Mouse (Mus musculus) gonadal fat pad, adult 2 months (tissue): ENCODE results near the gene Prss33. TPM values are rescaled to one million over a fixed set of nuclear protein-coding genes. Genes with fewer than 3 reads are reported as not detected.
A peak's percentile ranks its signal among the peaks of the same experiment; 100 is the strongest.

ENCODE experiments used
- DNase-seq: peaks from one replicate; pipeline ENCODE4 v3.0.0-alpha.2; 2012; ENCODE audit warnings: low read depth
- polyA plus RNA-seq: library from polyadenylated mRNA; depleted of rRNA; stranded (reverse); fragments of >200 nt; gene quantifications from 2 replicates; pipeline ENCODE4 v1.2.3, GENCODE M21; 2012

Prss33 gene
- polyA plus RNA-seq, 1 experiment, result 3.5 TPM

DNA sequence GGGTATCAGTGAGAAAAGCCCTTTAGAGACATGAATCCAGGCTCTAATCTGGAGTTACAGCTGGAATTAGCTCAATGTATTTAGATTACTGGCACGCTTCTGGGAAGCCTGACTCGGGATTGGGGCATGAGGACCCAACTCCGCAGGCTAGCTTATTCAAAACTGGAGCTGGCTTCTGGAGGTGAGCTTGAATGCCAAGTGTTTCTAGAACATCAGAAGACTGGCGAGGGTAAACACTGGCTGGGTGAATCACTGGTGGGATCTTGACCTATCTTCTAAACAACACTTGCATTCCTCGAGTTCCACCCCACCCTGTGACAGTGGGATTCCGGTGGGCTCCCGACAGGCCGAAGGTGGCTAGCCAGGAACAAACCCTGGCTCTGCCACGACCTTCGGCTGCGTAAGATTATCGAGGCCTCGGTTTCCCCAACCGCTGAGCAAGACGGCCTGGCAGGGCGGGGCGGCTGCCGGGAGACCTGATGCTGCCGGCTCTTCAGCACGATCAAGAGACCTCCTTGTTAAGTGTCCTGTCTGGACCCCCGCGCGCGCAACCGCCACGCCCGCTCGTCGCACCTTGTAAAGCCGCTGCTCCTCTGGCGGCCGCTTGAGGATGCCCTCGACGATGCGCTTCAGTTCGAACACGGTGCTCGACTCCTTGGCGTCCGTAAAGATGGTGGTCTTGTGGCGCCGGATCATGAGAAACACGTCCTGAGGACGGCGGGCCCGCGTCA is 7.4 kb downstream of the Prss33 start:
- DNase-seq, result no peak

DNA sequence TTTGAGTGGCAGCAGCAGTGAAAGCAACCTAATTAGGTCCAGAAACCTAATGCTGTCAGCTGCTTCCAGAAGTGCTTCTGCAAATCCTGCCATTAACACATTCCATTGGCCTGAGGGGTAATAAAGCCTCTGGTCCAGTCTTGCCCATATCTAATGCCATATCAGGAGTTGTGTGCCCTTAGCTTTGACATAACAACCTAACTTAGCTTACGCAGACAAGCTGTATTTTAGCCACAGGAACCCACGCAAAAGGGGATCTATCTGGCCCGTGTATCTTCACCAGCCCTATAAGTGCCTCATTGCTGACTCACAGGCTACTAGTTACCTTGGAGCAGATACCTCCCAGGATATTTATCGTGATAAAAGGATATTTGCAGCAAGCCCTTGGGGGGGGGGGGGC is 10.3 kb downstream of the Prss33 start:
- DNase-seq, result no peak

DNA sequence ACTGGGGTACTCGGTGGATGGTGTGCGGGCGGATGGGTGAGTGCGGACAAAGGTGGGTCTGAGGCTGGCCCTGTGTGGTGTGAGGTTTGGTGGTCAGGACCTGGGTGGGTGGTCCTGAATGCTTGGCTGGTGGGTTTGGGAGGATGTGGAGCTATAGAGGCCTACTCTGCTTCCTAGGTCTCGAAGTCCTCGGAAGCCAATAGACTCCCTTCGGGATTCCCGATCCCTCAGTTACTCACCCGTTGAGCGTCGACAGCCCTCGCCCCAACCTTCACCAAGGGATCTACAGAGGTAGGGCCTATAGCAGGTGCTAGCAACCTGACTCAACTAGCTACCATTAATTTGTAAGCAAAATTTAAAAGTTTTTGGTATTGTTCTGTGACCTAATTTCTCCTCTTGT is 12.2 kb downstream of the Prss33 start:
- no peak for DNase-seq

DNA sequence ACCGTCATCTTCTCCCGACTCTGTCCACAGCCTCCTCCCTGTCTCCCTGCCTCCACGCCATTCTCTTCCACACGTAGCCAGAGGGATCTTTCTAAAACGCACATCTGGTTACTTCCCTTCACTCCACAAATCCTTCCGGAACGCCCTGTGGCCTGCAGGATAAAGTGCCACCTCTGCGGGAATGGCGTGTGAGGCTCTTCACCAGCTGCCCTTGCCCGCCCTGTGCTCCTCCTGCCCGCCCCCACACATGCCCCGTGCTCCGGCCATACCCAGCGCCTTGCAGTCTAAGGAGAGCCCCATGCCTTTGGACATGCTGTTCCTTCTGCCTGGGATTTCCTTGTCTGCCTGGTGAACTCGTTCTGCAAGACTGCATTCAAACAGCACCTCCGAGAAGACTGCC is 12.8 kb downstream of the Prss33 start:
- no peak for DNase-seq

DNA sequence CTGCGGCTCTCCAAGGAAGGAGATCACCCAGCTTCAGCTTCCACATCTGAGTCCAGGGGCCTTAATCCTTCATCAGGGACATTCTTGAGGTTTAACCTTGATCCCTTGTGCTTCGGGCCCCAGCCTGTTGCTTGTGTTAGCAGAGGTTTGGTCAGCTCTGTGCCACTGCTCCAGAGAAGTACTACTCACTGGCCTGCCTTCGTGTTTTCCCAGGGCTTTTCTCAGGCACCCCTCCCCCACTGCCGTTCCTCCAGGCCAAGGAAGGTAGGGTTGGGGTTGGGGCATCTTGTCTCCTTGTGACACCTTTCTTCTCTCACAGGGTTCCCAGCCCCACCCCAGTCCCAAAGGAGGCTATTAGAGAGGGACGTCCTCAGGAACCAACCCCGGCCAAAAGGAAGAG is 13.8 kb downstream of the Prss33 start:
- no peak for DNase-seq

DNA sequence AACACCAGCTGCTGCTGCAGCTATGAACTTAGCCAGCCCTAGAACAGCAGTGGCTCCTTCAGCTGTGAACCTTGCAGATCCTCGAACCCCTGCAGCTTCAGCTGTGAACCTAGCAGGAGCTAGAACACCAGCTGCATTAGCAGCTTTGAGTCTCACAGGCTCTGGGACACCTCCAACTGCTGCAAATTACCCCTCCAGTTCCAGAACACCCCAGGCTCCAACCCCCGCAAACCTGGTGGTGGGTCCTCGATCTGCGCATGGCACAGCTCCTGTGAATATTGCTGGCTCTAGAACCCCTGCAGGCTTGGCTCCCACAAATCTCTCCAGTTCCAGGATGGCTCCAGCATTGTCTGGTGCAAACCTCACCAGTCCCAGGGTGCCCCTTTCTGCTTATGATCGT is 15.1 kb downstream of the Prss33 start:
- DNase-seq, result no peak

DNA sequence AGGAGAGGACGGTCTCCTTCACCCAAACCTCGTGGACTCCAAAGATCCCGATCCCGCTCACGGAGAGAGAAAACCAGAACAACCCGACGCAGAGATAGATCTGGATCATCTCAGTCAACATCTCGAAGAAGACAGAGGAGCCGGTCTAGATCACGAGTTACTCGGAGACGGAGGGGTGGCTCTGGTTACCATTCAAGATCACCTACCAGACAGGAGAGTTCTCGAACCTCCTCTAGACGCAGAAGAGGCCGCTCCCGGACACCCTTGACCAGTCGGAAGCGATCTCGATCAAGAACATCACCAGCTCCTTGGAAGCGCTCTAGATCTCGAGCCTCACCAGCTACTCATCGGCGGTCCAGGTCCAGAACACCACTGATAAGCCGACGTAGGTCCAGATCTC is 16.6 kb downstream of the Prss33 start:
- DNase-seq, result no peak

DNA sequence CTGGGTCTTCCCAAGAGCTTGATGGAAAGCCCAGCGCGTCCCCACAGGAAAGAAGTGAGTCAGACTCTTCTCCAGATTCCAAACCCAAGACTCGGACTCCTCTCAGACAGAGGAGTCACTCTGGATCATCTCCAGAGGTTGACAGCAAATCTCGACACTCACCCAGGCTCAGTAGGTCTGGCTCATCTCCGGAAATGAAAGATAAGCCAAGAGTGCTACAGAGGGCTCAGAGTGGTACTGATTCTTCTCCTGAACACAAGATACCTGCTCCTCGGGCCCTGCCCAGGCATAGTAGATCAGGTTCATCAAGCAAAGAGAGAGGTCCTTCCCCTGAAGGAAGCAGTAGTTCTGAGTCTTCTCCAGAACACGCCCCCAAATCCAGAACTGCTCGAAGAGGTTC is 17.3 kb downstream of the Prss33 start:
- DNase-seq, result no peak

DNA sequence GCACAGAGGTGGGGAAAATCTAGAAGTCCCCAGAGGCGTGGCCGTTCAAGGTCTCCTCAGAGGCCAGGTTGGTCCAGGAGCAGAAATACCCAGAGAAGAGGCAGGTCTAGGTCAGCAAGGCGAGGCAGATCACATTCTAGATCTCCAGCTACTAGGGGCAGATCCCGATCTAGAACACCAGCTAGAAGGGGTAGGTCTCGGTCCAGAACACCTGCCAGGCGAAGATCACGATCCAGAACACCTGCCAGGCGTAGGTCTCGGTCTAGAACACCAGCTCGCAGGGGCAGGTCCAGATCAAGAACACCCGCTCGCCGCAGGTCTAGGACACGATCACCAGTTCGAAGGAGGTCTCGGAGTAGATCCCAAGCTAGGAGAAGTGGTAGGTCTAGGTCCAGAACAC is 20.2 kb downstream of the Prss33 start:
- no peak for DNase-seq

DNA sequence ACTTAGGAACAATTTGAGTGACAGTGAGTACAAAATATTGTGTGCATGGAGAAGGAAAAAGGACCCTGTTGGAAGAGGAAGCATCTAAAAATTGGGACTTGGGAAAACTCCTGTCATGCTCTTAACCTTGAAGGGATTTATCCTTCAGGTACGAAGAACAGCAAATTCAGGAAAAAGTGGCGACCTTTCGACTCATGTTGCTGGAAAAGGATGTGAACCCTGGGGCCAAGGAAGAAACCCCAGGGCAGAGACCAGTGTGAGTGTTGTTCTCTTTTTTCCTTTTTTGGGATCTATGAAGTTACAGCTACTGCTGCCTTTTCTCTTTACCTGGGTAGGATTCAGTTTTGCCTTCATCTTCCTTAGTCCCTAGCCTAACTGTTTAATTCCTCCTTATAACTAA is 27.9 kb downstream of the Prss33 start:
- DNase-seq, result no peak

DNA sequence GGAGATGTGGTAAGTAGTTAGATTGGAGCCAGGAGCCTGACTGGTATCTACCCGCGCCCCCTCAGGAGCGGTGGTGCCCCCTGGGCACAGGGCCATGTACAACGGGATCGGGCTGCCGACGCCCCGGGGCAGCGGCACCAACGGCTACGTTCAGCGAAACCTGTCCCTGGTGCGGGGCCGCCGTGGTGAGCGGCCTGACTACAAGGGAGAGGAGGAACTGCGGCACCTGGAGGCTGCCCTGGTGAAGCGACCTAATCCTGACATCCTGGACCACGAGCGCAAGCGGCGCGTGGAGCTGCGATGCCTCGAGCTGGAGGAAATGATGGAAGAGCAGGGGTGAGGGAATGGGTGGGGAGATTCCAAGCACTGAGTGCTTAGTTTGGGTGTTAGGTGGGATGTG is 29.0 kb downstream of the Prss33 start:
- DNase-seq, result no peak

DNA sequence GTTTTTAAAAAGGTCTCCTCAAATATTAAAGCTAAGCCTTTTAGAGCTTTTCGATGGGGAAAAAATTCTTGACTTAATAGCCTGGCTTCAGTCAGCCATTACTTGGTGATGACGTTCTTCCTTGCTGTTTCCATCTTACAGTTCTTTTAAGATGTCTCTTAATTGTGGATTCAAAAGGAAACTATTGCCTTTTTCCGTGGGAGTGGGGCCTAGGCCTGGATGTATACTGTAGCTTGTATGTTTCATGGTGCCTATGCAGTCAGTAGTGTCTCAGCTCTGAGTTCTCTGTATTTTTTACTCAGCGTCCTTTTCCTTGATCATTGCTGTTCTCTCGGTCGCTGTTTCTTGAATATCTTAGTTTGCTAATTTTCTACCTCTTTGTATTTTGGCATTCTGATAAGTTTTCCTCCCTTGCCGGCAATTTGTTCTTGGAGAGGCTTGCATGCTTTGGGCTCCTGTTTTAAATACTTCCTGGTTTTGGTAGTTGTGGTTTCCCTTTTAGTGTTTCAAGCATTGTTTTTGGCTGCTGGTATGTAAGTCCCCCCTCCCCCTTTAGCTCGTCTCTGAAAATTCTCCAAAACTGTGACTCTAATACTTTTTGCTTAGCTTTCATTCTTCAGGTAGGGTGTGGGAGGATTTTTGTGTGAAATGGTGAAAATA is 31.3 kb downstream of the Prss33 start:
- no peak for DNase-seq

DNA sequence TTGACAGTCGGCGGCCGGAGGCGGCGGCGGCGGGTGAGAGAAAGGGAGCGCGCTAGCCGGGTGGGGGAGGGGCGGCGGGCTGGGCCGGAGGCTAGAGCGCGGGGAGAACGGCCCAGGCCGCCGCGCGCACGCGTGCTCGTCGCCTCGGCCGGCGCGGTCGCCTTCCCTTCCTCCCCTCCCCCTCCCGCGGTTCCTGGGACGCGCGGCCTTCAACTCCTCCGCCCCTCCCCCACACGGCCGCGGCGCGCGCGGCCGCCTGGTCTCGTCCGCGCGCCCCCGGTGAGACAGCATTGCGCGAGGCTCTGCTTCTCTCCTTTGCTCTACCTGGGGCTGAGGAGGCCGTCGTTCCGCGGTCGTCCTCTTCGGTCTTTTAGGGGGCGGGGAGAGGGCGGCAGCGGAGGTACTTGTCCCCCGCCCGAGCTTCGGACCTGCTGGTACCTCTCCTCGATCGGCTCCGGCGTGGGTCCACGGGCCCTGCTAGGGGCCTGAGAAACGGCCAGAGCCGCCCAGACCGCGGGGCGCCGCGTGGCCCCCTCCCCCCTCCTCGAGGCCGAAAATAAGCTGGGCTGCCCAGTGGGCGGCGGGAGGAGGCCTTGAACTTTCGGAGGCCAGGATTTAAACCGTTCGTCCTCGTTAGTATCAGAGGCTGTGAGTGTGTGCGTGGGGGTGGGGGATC is 32.4 kb downstream of the Prss33 start:
- no peak for DNase-seq

DNA sequence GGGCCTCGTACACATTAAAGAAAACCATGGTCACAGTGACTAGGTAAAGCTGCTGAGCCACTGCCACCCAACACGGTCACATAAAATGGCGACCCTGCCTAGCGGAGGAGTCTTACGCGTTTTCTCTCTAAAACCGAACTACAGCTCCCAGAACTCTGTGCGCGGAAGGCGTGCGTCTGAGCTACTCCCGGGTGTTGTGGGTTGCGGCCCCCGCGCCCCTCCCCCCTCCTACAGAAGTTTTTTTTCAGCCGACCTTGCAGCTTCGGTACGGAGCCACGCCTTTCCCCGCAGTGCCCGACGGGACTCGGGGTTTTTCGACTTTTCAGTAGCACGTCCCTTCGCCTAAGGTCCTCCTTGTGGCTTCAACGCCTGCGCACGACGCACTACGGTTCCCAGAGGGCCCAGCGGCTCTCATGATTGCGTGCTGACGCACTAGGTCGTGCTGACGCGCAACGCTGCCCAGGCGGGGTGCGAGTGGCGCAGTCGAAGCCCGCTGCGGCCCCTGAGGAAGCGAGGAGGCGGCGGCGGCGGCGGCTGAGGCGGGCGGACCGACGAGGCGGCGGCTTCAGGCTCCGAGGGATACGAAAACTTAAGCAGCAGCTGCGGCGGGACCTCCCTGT is 33.0 kb downstream of the Prss33 start:
- DNase-seq, result peak; percentile 91

DNA sequence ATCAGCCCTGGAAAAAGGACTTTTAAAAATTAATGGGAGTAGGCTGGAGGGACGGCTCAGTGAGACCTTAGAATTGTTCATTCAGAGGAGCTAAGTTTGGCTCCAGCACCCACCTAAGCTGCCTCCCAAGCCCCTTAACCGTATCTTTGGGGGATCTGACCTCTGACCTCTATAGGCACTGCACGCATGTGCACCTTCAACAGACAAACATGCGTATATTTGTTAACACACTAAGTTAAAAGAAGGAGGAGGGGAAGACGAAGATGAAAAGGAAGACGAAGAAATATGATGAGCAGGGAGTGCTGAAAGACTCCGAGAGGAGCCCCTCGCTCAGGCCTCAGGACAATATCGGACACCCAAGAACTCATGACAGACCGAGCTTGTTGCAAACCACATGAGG is 34.2 kb downstream of the Prss33 start:
- no peak for DNase-seq

DNA sequence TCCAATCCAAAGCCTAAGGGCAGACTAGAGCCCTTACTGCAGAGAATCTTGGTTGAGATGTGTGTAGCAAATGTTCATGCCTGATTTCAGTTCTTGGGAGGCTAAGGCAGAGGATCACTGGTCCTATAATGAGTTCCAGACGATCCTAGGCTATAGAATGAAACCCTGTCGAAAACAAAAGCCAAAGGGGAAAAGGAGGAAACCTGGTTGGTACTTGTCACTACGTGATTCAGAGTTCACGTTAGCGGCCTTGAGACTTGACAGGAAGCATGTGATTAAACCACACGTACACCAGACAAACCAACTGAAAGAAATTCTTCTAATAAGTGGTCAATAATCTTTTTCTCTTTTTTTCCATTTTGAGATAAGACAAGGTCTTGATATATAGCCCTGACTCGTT is 38.5 kb downstream of the Prss33 start:
- no peak for DNase-seq

DNA sequence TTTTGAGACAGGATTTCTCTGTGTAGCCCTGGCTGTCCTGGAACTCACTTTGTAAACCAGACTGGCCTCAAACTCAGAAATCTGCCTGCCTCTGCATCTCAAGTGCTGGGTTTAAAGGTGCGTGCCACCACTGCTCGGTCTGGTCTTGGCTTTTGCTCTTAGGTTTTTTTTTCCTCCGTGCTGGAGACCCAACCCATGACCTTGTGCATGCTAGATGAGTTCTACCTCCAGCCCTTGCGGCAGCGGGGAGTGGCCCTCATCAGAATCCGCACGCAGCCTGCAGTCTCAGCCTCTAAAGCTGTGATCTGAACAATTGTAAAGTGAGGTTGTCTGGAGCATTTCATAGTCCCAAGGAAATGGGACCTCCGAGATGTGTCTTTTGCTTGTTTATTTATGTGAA is 40.5 kb downstream of the Prss33 start:
- DNase-seq, result no peak

DNA sequence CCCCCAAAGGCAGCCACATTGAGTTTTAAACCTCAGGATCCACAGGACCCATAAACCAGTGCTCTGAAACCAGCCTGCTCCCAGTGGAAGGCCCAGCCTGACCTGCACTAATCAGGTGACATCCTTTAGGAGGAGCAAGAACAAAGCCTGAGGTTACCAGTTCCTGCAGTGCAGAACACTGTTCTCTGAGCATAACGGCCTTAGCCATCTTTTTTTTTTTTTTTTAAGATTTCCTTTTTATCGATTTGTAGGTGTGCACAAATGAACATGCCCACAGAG is 44.8 kb downstream of the Prss33 start:
- DNase-seq, result no peak

DNA sequence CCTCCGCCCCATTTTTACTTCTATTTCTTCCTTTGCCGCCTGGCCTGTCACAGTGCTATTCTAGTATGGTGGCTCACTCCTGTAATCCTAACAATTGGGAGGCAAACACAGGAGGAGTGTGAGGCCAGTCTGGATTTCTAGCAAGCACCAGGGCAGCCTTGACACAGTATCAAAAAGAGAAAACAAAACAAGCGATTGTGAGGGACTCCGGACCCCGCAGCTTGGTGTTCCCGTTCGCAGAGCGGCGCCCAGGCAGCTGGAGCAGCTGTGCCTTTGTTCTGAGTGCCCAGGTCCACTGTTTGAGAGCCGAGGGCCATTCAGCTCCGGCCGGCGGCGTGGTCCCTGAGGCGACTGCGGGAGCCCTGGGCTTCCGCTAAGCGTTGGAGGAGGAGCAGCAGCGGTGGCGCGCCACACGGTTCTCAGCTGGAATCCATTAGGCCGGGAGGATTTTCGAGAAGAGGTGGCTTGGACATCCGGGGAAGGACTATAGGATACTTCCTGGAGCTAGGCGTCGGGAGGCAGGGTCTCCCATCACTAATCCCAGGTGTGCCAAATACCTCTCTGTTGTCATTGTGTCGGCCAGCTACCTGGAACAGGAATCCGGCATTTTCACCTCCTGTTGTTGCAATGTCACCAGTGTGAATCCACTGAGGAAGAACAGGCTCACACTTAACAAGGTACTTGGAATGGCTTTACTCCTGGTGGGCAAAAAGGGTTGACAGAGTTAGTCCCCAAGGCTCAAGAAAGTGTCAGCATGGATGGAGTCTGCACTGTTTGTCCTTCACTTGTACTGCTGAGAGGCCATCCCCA is 45.4 kb downstream of the Prss33 start, which contains the start of gene Srrm2:
Gene Srrm2, plus strand, starts transcription at position 264 of the 810 bp plus-strand sequence.
- DNase-seq, result no peak

DNA sequence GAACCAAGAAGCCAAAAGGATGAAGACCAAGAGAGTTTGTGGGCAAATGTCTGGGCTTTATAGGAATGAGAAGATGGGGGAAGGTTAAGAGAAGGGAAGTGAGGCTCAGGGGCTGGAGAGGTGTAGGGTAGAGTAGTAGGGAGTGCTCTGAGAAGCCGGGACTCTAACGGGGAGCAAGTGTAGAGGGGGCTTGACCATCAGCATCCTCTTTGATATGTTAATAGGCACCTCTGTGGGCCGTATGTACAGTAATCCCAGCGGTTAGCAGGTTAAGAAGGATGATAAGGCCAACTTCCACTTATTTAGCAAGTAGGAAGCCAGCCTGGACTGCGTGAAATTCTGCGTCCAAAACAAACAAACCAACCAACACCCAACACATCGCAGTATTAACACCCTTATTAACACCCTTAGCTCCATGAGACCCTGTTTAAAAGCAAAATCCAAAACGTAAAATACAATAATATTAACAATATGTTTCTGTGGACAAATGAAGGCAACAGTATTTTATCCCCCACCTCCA is 46.0 kb downstream of the Prss33 start:
- no peak for DNase-seq

DNA sequence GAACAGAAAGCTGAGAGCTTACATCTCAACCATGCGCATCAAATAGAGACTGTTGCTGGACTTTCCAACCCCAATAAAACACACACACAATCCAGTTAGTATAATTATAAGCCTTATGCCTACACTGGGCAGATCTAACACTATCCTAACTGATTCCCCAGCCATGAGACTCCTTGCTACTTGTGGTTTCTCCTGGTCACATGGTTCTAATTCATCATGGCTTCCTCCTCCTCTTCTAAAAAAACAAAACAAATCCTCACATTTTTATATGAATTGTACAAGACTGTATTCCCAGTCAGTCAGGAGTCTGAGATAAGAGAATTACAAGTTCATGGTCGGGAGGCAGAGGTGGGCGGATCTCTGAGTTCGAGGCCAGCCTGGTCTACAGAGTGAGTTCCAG is 46.9 kb downstream of the Prss33 start:
- DNase-seq, result no peak

DNA sequence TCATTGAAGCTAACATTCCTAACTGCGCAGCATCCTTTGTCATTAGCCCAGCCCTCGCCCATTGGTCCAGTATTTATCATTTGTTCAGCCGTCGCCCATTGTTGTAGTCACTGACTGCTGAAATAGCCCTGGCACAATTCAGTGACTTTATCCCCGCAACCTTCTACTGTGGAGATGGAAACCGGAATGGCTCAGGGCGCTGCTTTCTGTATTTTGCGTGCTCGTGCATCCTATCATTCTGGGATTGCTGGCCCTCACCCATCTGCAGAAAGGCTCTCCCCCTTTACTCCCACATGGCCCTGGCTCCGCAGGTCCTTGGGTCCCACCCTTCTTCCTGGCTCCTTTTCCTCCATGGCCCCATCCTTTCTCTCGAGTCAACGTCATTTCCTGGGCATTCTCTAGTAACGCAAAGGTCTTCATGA is 49.3 kb downstream of the Prss33 start:
- no peak for DNase-seq
